Mouse (Mus musculus) 416B (cell line): ENCODE measurements at regions not wholly inside any gene's neighbourhood (a gene's known extent, or its start where the extent isn't known, plus 50 kb on each side); places are given as distances from the start of the nearest gene placed in this dataset.
A peak's percentile ranks its signal among the peaks of the same experiment; 100 is the strongest.

Experiments
- DNase-seq: peaks from one replicate; pipeline ENCODE4 v3.0.0; 2011; ENCODE audit warnings: low read depth

GRCm38 (mm10) chr5:11983452-11983851, 65.6 kb downstream of the 4933402N22Rik start:
- no peak for DNase-seq

- no peak for DNase-seq
Measured at GRCm38 (mm10) chr5:11989140-11989539, 71.3 kb downstream of the 4933402N22Rik start.

GRCm38 (mm10) chr5:12000777-12001176, 82.9 kb downstream of the 4933402N22Rik start:
- peak; percentile 7 for DNase-seq

GRCm38 (mm10) chr5:12006473-12006872, 88.6 kb downstream of the 4933402N22Rik start:
- DNase-seq: no peak

GRCm38 (mm10) chr5:12016332-12016731, 98.5 kb downstream of the 4933402N22Rik start:
- DNase-seq: no peak

GRCm38 (mm10) chr5:12020489-12020888, 102.6 kb downstream of the 4933402N22Rik start:
- DNase-seq: no peak

- DNase-seq: no peak
Measured at GRCm38 (mm10) chr5:12024705-12025383, 107.0 kb downstream of the 4933402N22Rik start.

GRCm38 (mm10) chr5:12030002-12030401, 112.2 kb downstream of the 4933402N22Rik start:
- DNase-seq: peak; percentile 64

GRCm38 (mm10) chr5:12049806-12050205, 132.0 kb downstream of the 4933402N22Rik start:
- no peak for DNase-seq

- peak; percentile 61 for DNase-seq
Measured at GRCm38 (mm10) chr5:12080191-12080590, 162.3 kb downstream of the 4933402N22Rik start.

- DNase-seq: no peak
Measured at GRCm38 (mm10) chr5:12093680-12094079, 175.8 kb downstream of the 4933402N22Rik start.

GRCm38 (mm10) chr5:12116587-12117354, 198.9 kb downstream of the 4933402N22Rik start:
- DNase-seq: no peak

GRCm38 (mm10) chr5:12124935-12125334, 207.1 kb downstream of the 4933402N22Rik start:
- DNase-seq: no peak

GRCm38 (mm10) chr5:12127484-12128265, 209.8 kb downstream of the 4933402N22Rik start:
- DNase-seq: no peak

GRCm38 (mm10) chr5:12138961-12139360, 221.1 kb downstream of the 4933402N22Rik start:
- DNase-seq: no peak

GRCm38 (mm10) chr5:12153295-12153694, 229.9 kb upstream of the Sema3d start:
- DNase-seq: peak; percentile 3

- peak; percentile 35 for DNase-seq
Measured at GRCm38 (mm10) chr5:12154551-12155091, 228.6 kb upstream of the Sema3d start.

GRCm38 (mm10) chr5:12191681-12192080, 191.5 kb upstream of the Sema3d start:
- no peak for DNase-seq

- DNase-seq: no peak
Measured at GRCm38 (mm10) chr5:12207452-12207851, 175.7 kb upstream of the Sema3d start.

- DNase-seq: no peak
Measured at GRCm38 (mm10) chr5:12209631-12210030, 173.6 kb upstream of the Sema3d start.

- no peak for DNase-seq
Measured at GRCm38 (mm10) chr5:12213448-12213847, 169.7 kb upstream of the Sema3d start.

- no peak for DNase-seq
Measured at GRCm38 (mm10) chr5:12219424-12220107, 163.6 kb upstream of the Sema3d start.
